Mouse (Mus musculus) heart, embryonic 15.5 days (tissue): ENCODE data around the gene Pgpep1. TPM values are rescaled to one million over a fixed set of nuclear protein-coding genes. Genes with fewer than 3 reads are reported as not detected.
A peak's percentile ranks its signal among the peaks of the same experiment; 100 is the strongest.

Experiments used
- ATAC-seq: fragments of 200-750 bp; cut with Nextera tagmentation; replicated peaks from 2 replicates; pipeline ENCODE4 v1.8.0; 2017; ENCODE audit warnings: low read depth, moderate TSS enrichment; ENCODE audit not compliant: insufficient number of reproducible peaks, insufficient read depth, low FRiP score
- H3K27ac ChIP-seq: fragments of 300-500 bp; sonication (generic); 2 replicates; pipeline ENCODE4 v1.5.1; 2015; ENCODE audit warnings: mild to moderate bottlenecking, inconsistent platforms
- H3K27me3 ChIP-seq: fragments of 300-500 bp; sonication (generic); 2 replicates; pipeline ENCODE4 v1.6.1; 2015; ENCODE audit warnings: inconsistent platforms
- H3K36me3 ChIP-seq: fragments of 300-500 bp; sonication (generic); 2 replicates; pipeline ENCODE4 v1.6.1; 2015; ENCODE audit warnings: mild to moderate bottlenecking, inconsistent platforms
- H3K4me1 ChIP-seq: fragments of 300-500 bp; sonication (generic); replicated peaks from 2 replicates; pipeline ENCODE4 v1.6.1; 2015; ENCODE audit warnings: inconsistent platforms
- H3K4me2 ChIP-seq: fragments of 300-500 bp; sonication (generic); 2 replicates; pipeline ENCODE4 v1.6.1; 2015; ENCODE audit warnings: inconsistent platforms, mild to moderate bottlenecking, moderate library complexity
- H3K4me3 ChIP-seq: fragments of 300-500 bp; sonication (generic); 2 replicates; pipeline ENCODE4 v1.5.1; 2015; ENCODE audit warnings: mild to moderate bottlenecking, inconsistent platforms
- H3K9ac ChIP-seq: fragments of 300-500 bp; sonication (generic); 2 replicates; pipeline ENCODE4 v1.6.1; 2015; ENCODE audit warnings: mild to moderate bottlenecking, inconsistent platforms
- H3K9me3 ChIP-seq: fragments of 300-500 bp; sonication (generic); replicated peaks from 2 replicates; pipeline ENCODE4 v1.6.1; 2016; ENCODE audit warnings: inconsistent platforms
- WGBS: fragments of 180-500 bp; shearing (Covaris S2); methylation state at CpG from one replicate; pipeline ENCODE4 v1.1.7; 2015; ENCODE audit warnings: mixed read lengths; 5-methylcytosine and 5-hydroxymethylcytosine counted together
- polyA plus RNA-seq: library from polyadenylated mRNA; unstranded; fragments of >200 nt; fragmentation: Nextera tagmentation; extraction: Ambion mirVana; gene quantifications from 2 replicates; pipeline ENCODE4 v1.2.1, GENCODE M21; 2015

Gene Pgpep1
- polyA plus RNA-seq, 1 experiment from 2014 or later, result 32.2 TPM

GRCm38 (mm10) chr8:70596775-70597416 lies 63.3 kb downstream of the Pgpep1 start:
- Histone ChIP-seq H3K4me1 (peaks cover 70% of the 10 kb centered on the region), H3K9ac (no peak overlapping the region; the same call in 1 of the 2 replicates), H3K4me2 (peak overlapping the region; percentile 83), H3K27me3 (0 out of 2 replicates have a peak, but pooled peaks cover 2% of the 10 kb centered on the region), H3K9me3 (no peaks in the 10 kb centered on the region), H3K36me3 (peaks cover 7% of the 10 kb centered on the region; the same call in 1 of the 2 replicates), H3K4me3 (peak overlapping the region; percentile 56), H3K27ac (no peak overlapping the region)
- ATAC-seq, result no peak
- 80% methylated on average over 17 of the region's 17 CpGs for WGBS

Other genes starting within 250 kb of the Pgpep1 start
- gene Crtc1, start 220.8 kb downstream of the Pgpep1 start, polyA plus RNA-seq, result 8.7 and 14.2 TPM in 2 replicates
- gene Klhl26, start 183.4 kb downstream of the Pgpep1 start, polyA plus RNA-seq, result 8.7 and 12.7 TPM in 2 replicates
- 0.24 and 0.96 TPM in 2 replicates for gene Tmem59l, start 173.0 kb downstream of the Pgpep1 start, polyA plus RNA-seq
- 3.8 and 11.1 TPM in 2 replicates for gene Crlf1, start 167.2 kb downstream of the Pgpep1 start, polyA plus RNA-seq
- 116 and 117 TPM in 2 replicates for gene Rex1bd, start 153.6 kb downstream of the Pgpep1 start, polyA plus RNA-seq
- gene Uba52, start 149.6 kb downstream of the Pgpep1 start, polyA plus RNA-seq, result 684 and 768 TPM in 2 replicates
- 203 and 274 TPM in 2 replicates for gene Fkbp8, start 132.7 kb downstream of the Pgpep1 start, polyA plus RNA-seq
- 64.5 and 68.8 TPM in 2 replicates for gene Kxd1, start 132.4 kb downstream of the Pgpep1 start, polyA plus RNA-seq
- 10.8 and 15.0 TPM in 2 replicates for gene Ell, start 120.9 kb downstream of the Pgpep1 start, polyA plus RNA-seq
- gene Isyna1, start 66.0 kb downstream of the Pgpep1 start, polyA plus RNA-seq, result 92.9 and 121 TPM in 2 replicates
- gene Ssbp4, start 51.5 kb downstream of the Pgpep1 start, polyA plus RNA-seq, result 62.1 and 82.6 TPM in 2 replicates
- 1.4 and 3.4 TPM in 2 replicates for gene Lrrc25, start 44.2 kb downstream of the Pgpep1 start, polyA plus RNA-seq
- 0.89 and 1.3 TPM in 2 replicates for gene Gdf15, start 27.9 kb downstream of the Pgpep1 start, polyA plus RNA-seq
- 256 and 281 TPM in 2 replicates for gene Lsm4, start 12.9 kb upstream of the Pgpep1 start, polyA plus RNA-seq
- gene Jund, start 38.6 kb upstream of the Pgpep1 start, polyA plus RNA-seq, result 79.8 and 89.0 TPM in 2 replicates
- 0.04 TPM in 2 replicates for gene Iqcn, start 43.1 kb upstream of the Pgpep1 start, polyA plus RNA-seq
- not detected in 2 replicates for gene Gm3336, start 58.2 kb upstream of the Pgpep1 start, polyA plus RNA-seq
- 0.19 and 0.32 TPM in 2 replicates for gene Pde4c, start 63.3 kb upstream of the Pgpep1 start, polyA plus RNA-seq
- 21.0 and 25.5 TPM in 2 replicates for gene Rab3a, start 94.3 kb upstream of the Pgpep1 start, polyA plus RNA-seq
- 43.0 and 45.2 TPM in 2 replicates for gene Mpv17l2, start 100.6 kb upstream of the Pgpep1 start, polyA plus RNA-seq
- 28.0 and 45.8 TPM in 2 replicates for gene Pik3r2, start 116.3 kb upstream of the Pgpep1 start, polyA plus RNA-seq
- 5.0 and 11.1 TPM in 2 replicates for gene Mast3, start 144.7 kb upstream of the Pgpep1 start, polyA plus RNA-seq
- gene Il12rb1, start 148.1 kb upstream of the Pgpep1 start, polyA plus RNA-seq, result 0.15 and 0.53 TPM in 2 replicates
- 2.8 and 4.0 TPM in 2 replicates for gene Arrdc2, start 179.3 kb upstream of the Pgpep1 start, polyA plus RNA-seq
- 2.8 and 3.8 TPM in 2 replicates for gene Kcnn1, start 202.9 kb upstream of the Pgpep1 start, polyA plus RNA-seq
- gene Ccdc124, start 213.5 kb upstream of the Pgpep1 start, polyA plus RNA-seq, result 79.7 and 84.1 TPM in 2 replicates
- 0.09 and 0.36 TPM in 2 replicates for gene Slc5a5, start 232.4 kb upstream of the Pgpep1 start, polyA plus RNA-seq
- gene Rpl18a, start 237.0 kb upstream of the Pgpep1 start, polyA plus RNA-seq, result 2,542 and 2,612 TPM in 2 replicates
- gene Map1s, start 245.5 kb upstream of the Pgpep1 start, polyA plus RNA-seq, result 30.3 and 41.6 TPM in 2 replicates